Mouse (Mus musculus) neural tube, embryonic 12.5 days (tissue): Measurements from ENCODE around the gene Cyp4a10. TPM values are rescaled to one million over a fixed set of nuclear protein-coding genes. Genes with fewer than 3 reads are reported as not detected.
"Not testable (repeated sequence)": the region's sequence is repeated elsewhere in the genome, so short reads cannot be mapped to it uniquely, and the experiment has no call there.

Experiments
- ATAC-seq: fragments of 200-750 bp; cut with Nextera tagmentation; 2 replicates; pipeline ENCODE4 v1.8.0; 2017; ENCODE audit warnings: low read depth, mild to moderate bottlenecking, moderate TSS enrichment, moderate library complexity; ENCODE audit not compliant: low FRiP score
- H3K27ac ChIP-seq: fragments of 300-500 bp; sonication (generic); 2 replicates; pipeline ENCODE4 v1.5.1; 2016
- H3K27me3 ChIP-seq: fragments of 300-500 bp; sonication (generic); replicated peaks from 2 replicates; pipeline ENCODE4 v1.6.1; 2016; ENCODE audit warnings: mild to moderate bottlenecking
- H3K36me3 ChIP-seq: fragments of 300-500 bp; sonication (generic); 2 replicates; pipeline ENCODE4 v1.6.1; 2016; ENCODE audit warnings: mild to moderate bottlenecking
- H3K4me1 ChIP-seq: fragments of 300-500 bp; sonication (generic); 2 replicates; pipeline ENCODE4 v1.6.1; 2016
- H3K4me2 ChIP-seq: fragments of 300-500 bp; sonication (generic); replicated peaks from 2 replicates; pipeline ENCODE4 v1.6.1; 2016; ENCODE audit warnings: mild to moderate bottlenecking
- H3K4me3 ChIP-seq: fragments of 300-500 bp; sonication (generic); 2 replicates; pipeline ENCODE4 v1.5.1; 2016
- H3K9ac ChIP-seq: fragments of 300-500 bp; sonication (generic); 2 replicates; pipeline ENCODE4 v1.6.1; 2016; ENCODE audit warnings: mild to moderate bottlenecking
- H3K9me3 ChIP-seq: fragments of 300-500 bp; sonication (generic); 2 replicates; pipeline ENCODE4 v1.6.1; 2016; ENCODE audit warnings: mild to moderate bottlenecking
- WGBS: fragments of 180-500 bp; shearing (Covaris S2); methylation state at CpG from one replicate; pipeline ENCODE4 v1.1.7; 2016; 5-methylcytosine and 5-hydroxymethylcytosine counted together
- polyA plus RNA-seq: library from polyadenylated mRNA; unstranded; fragments of >200 nt; fragmentation: Nextera tagmentation; extraction: Ambion mirVana; gene quantifications from 2 replicates; pipeline ENCODE4 v1.2.1, GENCODE M21; 2016

The Cyp4a10 gene
- polyA plus RNA-seq, 1 experiment from 2014 or later: not detected

DNA sequence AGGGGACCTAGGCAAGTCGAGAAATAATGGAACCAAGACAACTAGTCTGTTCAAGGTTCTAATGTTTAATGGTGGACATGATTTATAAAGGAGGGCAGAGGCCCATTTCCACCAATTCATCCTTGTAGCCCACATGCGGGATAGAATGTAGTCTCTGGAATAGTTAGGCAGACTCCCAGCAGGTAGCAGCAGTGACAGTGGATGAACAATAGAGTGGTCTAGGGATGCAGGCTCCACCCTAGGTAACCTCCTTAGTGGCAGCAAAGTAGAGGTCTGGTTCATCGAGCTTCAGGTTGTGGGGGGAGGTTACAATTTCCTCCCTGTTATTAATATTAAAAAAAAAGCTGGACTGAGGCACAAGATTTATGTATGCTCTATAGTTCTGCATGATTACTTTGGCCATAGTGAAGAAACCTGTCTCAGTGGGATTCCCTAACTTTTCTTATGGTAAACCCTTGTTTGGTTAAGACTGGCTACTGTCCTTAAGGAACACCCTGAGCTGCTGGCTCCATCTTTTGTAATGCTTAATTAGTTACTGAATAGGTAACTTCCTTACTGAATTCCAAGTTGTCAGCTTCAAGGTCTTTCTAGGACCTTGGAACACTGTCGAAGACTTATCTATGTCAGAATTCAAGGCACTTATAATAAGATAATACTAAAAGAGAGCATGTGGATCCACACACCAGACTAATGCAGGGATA lies 39.9 kb downstream of the Cyp4a10 start:
- Histone ChIP-seq H3K4me2 (no peak overlapping the region), H3K27me3 (no peaks in the 10 kb centered on the region), H3K9me3 (no peaks in the 10 kb centered on the region), H3K27ac (no peak overlapping the region), H3K9ac (no peak overlapping the region), H3K36me3 (no peaks in the 10 kb centered on the region), H3K4me1 (no peaks in the 10 kb centered on the region), H3K4me3 (no peak overlapping the region)
- WGBS: 57% methylated on average over 4 of the region's 4 CpGs
- ATAC-seq: no peak

GRCm38 (mm10) chr4:115561236-115561635 lies 43.2 kb downstream of the Cyp4a10 start:
- not testable (repeated sequence) for H3K27ac ChIP-seq, H3K4me1 ChIP-seq, H3K4me3 ChIP-seq, ATAC-seq, H3K36me3 ChIP-seq, H3K9ac ChIP-seq, H3K27me3 ChIP-seq, H3K4me2 ChIP-seq, H3K9me3 ChIP-seq
- 55% methylated on average over 5 of the region's 5 CpGs for WGBS

GRCm38 (mm10) chr4:115563401-115563800 lies 45.3 kb downstream of the Cyp4a10 start, which contains the start of gene Cyp4a31:
Cyp4a31 (plus strand) TSS chr4:115563649.
- ATAC-seq: no peak
- Histone ChIP-seq H3K36me3 (no peaks in the 10 kb centered on the region), H3K4me2 (no peak within 1 kb of the TSS), H3K27me3 (no peaks in the 10 kb centered on the region), H3K27ac (no peak within 1 kb of the TSS), H3K4me1 (no peaks in the 10 kb centered on the region), H3K4me3 (no peak within 1 kb of the TSS), H3K9ac (no peak within 1 kb of the TSS), H3K9me3 (no peaks in the 10 kb centered on the region)
- WGBS: 91% methylated on average over 3 of the region's 3 CpGs

DNA sequence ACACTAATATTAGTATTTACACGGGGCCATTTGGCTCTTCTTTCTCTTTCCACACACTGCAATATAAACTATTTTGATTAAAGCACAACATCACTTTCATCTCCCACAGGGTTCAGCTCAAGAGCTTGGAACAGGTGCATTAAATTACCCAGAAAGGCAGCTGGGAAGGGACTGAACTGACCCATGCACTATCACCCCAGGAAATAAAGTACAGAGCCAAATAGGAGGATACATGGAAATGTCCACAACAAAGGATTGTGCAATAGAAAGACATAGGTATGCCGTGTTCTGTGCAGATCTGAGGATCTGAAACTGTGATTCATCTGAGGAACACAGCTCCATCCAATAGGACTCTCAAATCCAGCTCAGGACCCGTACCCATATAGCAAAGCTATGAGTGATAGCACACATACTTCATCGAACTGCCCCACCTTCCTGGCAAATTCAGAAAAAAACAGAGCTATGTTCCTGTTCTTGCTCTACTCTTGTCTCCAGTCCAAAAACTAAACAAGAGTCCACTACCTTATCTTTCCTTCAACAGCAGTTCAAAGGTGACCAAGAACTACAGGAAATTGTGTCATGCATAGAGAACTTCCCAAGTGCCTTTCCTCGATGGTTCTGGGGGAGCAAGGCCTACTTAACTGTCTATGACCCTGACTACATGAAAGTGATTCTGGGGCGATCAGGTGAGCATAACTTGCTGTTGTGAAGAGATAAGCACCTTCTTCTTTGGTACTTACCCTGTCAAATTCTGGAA lies 46.6 kb downstream of the Cyp4a10 start:
- not testable (repeated sequence) for H3K4me1 ChIP-seq, H3K9me3 ChIP-seq, H3K36me3 ChIP-seq, H3K4me2 ChIP-seq, H3K27ac ChIP-seq, ATAC-seq, H3K27me3 ChIP-seq, H3K9ac ChIP-seq, H3K4me3 ChIP-seq
- WGBS: 87% methylated on average over 6 of the region's 6 CpGs

- Histone ChIP-seq H3K27ac (no peak overlapping the region), H3K9ac (no peak overlapping the region), H3K27me3 (no peaks in the 10 kb centered on the region), H3K4me1 (no peaks in the 10 kb centered on the region), H3K4me3 (no peak overlapping the region), H3K36me3 (no peaks in the 10 kb centered on the region), H3K9me3 (no peaks in the 10 kb centered on the region), H3K4me2 (no peak overlapping the region)
- WGBS: 78% methylated on average over 3 of the region's 3 CpGs
- no peak for ATAC-seq
These were observed 57.2 kb downstream of the Cyp4a10 start for GRCm38 (mm10) chr4:115575255-115575654.

DNA sequence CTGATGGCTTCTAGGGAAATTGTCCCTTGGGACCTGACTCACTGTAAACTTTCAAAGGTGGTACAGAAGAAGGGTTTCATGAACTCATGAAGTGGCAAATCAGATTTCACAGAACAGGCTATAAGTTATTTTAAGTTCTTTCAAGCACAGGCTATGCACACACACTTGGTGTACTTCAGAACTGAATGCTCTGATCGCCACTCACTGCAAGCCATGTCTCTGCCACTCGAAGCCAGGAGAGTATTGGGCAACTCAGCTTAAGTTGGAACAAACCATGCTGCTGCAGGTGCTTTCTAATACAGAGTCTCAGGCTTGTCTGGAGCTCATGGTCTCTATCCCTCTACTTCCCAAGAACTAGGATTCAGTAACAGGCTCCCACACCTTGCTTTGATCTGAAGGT lies 57.7 kb downstream of the Cyp4a10 start:
- no peak overlapping the region for H3K9ac ChIP-seq
- no peak overlapping the region for H3K4me2 ChIP-seq
- no peaks in the 10 kb centered on the region for H3K27me3 ChIP-seq
- H3K9me3 ChIP-seq: no peaks in the 10 kb centered on the region
- no peak for ATAC-seq
- H3K4me1 ChIP-seq: no peaks in the 10 kb centered on the region
- H3K27ac ChIP-seq: no peak overlapping the region
- H3K36me3 ChIP-seq: no peaks in the 10 kb centered on the region
- H3K4me3 ChIP-seq: no peak overlapping the region
- 76% methylated on average over 2 of the region's 2 CpGs for WGBS

GRCm38 (mm10) chr4:115583036-115583435 lies 65.0 kb downstream of the Cyp4a10 start:
- Histone ChIP-seq H3K4me3 (no peak overlapping the region), H3K36me3 (no peaks in the 10 kb centered on the region), H3K4me2 (no peak overlapping the region), H3K27me3 (no peaks in the 10 kb centered on the region), H3K9me3 (no peaks in the 10 kb centered on the region), H3K27ac (no peak overlapping the region), H3K9ac (no peak overlapping the region), H3K4me1 (no peaks in the 10 kb centered on the region)
- ATAC-seq: no peak

Other genes starting within 250 kb of the Cyp4a10 start
- not detected in 2 replicates for gene Cyp4a12a, start 219.2 kb upstream of the Cyp4a10 start, polyA plus RNA-seq
- not detected in 2 replicates for gene Cyp4a12b, start 106.6 kb upstream of the Cyp4a10 start, polyA plus RNA-seq
- gene Cyp4a30b, start 65.7 kb upstream of the Cyp4a10 start, polyA plus RNA-seq: not detected in 2 replicates
- gene Cyp4a14, start 22.1 kb upstream of the Cyp4a10 start, polyA plus RNA-seq: not detected in 2 replicates
- not detected in 2 replicates for gene Cyp4a31, start 45.4 kb downstream of the Cyp4a10 start, polyA plus RNA-seq
- not detected in 2 replicates for gene Cyp4a32, start 82.7 kb downstream of the Cyp4a10 start, polyA plus RNA-seq
- 0.18 TPM in 1 of 2 replicates, not detected in the other for gene Cyp4b1, start 129.5 kb downstream of the Cyp4a10 start, polyA plus RNA-seq
- gene Efcab14, start 219.5 kb downstream of the Cyp4a10 start, polyA plus RNA-seq: 23.5 and 27.8 TPM in 2 replicates